Mouse (Mus musculus) erythroblast, embryonic 14.5 days (primary cell): ENCODE data around the gene Scaf4.

Experiments used
- GATA1 ChIP-seq: IDR thresholded peaks from 2 replicates; pipeline ENCODE4 v1.6.1; 2012; ENCODE audit warnings: low read length, inconsistent platforms, mixed read lengths
- TAL1 ChIP-seq: IDR thresholded peaks from 3 replicates; pipeline ENCODE4 v1.6.1; 2012; ENCODE audit warnings: low read length, inconsistent platforms, mixed read lengths

DNA sequence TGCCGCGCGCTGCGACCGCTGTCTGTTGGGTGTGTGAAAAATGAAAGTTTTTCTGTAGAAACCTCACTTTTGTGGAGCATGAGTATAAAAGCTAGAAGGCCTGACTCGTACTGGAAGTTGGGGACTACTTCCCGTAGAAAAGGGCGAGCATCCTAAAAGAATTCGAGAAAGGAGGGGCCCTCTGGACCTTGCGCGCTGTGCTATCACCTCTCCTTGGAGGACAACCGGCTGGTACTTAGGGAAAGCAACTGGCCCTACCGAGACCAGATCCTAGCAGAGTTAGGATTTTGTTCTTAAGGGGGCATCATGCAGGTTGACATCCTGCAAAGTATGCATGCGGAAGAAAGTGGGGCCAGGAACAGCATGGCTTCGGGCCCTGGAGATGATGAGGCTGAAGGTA is 613 bp upstream of the Scaf4 start:
- TF ChIP-seq GATA1 (no peak), TAL1 (no peak)
